Mouse (Mus musculus) cerebellum, postnatal 25 days (tissue): ENCODE measurements around the gene Duxbl1.
"Not testable (repeated sequence)": the region's sequence is repeated elsewhere in the genome, so short reads cannot be mapped to it uniquely, and the experiment has no call there.

Experiments
- DNase-seq, 2 experiments: peaks; one replicate each; pipeline ENCODE4 v3.0.0; 2021; ENCODE audit warnings: mixed read lengths in 2 of 2

Duxbl1 gene

GRCm38 (mm10) chr14:25978371-25979241, at the start of gene Duxbl1:
Duxbl1 (plus strand) TSS chr14:25978577.
- not testable (repeated sequence) for DNase-seq

DNA sequence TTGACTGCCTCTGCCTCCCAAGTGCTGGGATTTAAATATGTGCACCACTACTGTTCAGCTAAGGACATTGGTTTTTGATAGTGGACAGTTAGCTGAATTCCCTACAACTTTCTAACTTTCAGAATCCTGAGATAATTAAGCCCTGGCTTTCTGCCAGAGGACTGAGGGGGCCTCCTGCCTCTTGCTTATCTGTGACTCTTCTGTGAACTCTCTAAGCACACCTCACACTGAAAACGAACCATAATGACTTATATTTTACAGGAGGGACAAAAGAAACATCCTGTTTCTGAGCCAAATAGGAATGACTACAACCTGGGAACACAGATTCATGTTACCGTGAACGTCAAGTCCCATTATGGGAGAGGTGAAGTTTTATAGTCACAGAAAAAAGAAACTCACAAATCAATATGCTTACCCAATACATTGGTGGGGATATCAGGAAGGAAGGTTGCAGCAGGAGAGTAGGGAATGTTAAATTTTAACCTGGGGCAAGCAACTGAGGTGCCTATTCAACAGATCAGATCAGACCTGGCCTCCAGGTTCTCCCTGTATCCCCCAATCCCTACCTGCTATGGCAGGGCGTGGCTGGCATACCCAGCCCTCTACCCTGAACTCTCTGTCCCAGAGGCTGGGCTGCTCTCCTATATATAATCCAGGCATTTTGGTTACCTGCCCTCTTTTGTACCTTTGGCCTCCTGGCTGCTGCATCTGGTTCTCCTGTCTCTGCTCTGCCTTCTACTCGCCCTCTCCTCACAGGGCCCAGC, 41.3 kb upstream of the Duxbl1 start:
- not testable (repeated sequence) for DNase-seq

- DNase-seq, result not testable (repeated sequence)
Observed at GRCm38 (mm10) chr14:25938004-25938403, 40.4 kb upstream of the Duxbl1 start, which contains the start of gene Cphx1. Cphx1 (plus strand) TSS chr14:25938304.

GRCm38 (mm10) chr14:25957861-25958260, 20.5 kb upstream of the Duxbl1 start:
- DNase-seq, result not testable (repeated sequence)

DNA sequence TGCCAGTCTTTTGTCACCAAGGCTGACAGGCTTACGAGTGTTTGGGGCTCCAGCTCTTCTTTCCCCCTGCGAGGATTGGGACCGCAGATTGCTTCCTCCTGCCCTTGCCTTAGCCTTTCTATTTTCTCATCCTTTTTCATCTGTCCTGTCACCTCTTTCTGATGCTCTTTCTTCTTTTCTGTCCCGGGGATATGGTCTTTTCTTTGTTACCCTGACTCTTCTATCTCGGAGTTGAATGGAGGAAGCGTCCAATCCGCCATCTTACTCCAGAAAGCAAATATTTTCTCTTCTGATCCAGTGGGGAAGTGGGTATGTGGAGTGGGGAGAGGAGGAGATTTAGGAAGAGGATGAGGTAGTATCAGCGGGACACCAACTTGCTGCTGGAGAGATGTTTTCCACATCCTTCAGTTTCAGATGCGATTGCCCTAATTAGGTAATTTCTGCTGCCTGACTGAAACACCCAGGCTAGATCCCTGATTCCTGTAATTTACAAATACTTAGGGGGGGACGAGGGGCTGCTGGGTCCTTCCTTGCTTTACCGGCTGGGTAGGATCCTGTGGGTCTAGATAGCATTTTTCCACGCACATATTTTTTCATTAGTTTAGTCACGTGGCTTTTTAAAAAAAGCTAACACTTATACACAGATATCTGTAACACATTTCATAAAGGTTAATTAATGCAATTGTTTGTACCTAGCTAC, 1.0 kb downstream of the Duxbl1 start:
- DNase-seq, result peak in 1 of 2 experiments; percentile 1

GRCm38 (mm10) chr14:25981880-25982279, 3.5 kb downstream of the Duxbl1 start:
- peak; percentile 1 to 3 for DNase-seq

DNA sequence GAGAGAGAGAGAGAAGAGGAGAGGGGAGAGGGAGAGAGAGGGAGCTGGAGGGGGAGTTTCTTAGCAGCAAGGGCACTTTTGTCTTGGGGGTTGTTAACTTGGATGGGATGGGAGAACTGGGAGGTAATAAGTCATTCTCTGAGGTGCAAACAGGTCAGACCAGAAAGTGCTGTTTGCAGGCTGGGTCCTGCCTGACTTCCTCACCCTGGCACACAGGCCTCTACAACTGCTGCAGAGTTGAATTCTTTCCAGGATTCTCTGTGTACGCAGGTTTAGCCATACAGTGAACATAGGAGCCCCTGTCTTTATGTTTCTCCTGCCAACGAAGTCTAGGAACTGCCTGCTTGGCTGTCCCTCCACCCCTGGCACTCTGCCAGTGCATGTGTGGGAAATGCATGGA, 29.1 kb downstream of the Duxbl1 start:
- DNase-seq, result not testable (repeated sequence)

GRCm38 (mm10) chr14:26016414-26016813, 38.0 kb downstream of the Duxbl1 start:
- not testable (repeated sequence) for DNase-seq

DNA sequence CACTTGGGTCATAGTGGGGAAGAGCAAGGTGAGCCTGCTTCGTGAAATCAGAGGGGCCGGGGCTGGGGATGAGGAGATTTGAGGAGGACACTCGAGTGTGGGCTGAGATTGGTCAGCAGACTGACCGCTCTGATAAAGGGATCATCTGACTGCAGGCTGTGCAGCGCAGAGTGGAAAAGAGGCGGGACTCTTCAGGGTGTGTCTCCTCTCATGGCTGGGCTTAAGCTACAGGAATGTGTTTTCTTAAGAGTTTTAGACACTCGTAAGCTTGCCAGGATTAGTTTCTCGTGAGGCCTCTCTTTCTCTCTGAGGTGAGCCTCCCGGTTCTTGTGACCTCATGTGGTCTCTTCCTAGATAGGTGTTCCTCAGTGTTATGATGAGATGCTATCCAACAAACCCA, 43.2 kb downstream of the Duxbl1 start:
- not testable (repeated sequence) for DNase-seq

- not testable (repeated sequence) for DNase-seq
Observed at GRCm38 (mm10) chr14:26022831-26023230, 44.5 kb downstream of the Duxbl1 start.

GRCm38 (mm10) chr14:26025653-26026052, 47.3 kb downstream of the Duxbl1 start:
- DNase-seq, result not testable (repeated sequence)

DNA sequence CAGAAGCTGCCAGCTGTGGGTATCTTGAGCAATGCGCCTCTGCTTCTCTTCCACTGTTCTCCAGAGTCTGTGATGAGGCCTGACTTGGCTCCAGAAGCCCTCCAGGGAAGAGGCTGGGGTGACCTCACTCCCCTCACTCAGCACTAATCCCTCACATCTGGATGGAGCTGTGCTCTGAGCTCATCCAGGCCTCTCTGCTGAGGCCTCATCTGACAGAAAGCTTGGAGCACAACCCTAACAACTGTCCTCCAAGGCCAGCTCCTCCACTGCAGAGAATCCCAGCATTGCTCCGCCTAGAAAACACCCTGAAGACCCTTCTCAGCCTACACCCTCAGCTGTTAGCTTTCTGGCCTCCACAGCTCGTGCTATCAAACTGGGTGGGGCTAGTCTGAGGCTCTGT, 56.0 kb downstream of the Duxbl1 start:
- DNase-seq, result not testable (repeated sequence)

GRCm38 (mm10) chr14:26035439-26035838, 57.1 kb downstream of the Duxbl1 start:
- not testable (repeated sequence) for DNase-seq
